Mouse (Mus musculus): Measurements from ENCODE around the gene Xylt1.

GRCm38 (mm10) chr7:117521369-117521768, 140.6 kb downstream of the Xylt1 start:
- TF ChIP-seq RAD21 (IDR thresholded peaks at IDR 0.05; ENCODE audit: low read depth, low read length) (no peak), MEF2A (IDR thresholded peaks at IDR 0.05; ENCODE audit: extremely low read depth, insufficient replicate concordance, low read depth, low read length, poor library complexity, severe bottlenecking) (no peak), MAX (IDR thresholded peaks at IDR 0.05; ENCODE audit: low read length) (no peak), POLR2A (IDR thresholded peaks at IDR 0.05; ENCODE audit: control insufficient read depth in 1 of 2, insufficient read depth in 1 of 2, low read depth in 1 of 2, low read length in 2 of 2, poor library complexity in 1 of 2) (no peak), NRF1 (IDR thresholded peaks at IDR 0.05; ENCODE audit: insufficient read depth, low read depth, low read length, poor library complexity, severe bottlenecking) (no peak), CTCF (IDR thresholded peaks at IDR 0.05 in 2 of 3, conservative IDR thresholded peaks at IDR 0.05 in 1 of 3; ENCODE audit: control insufficient read depth in 1 of 3, insufficient read depth in 1 of 3, low read depth in 2 of 3, low read length in 3 of 3, poor library complexity in 1 of 3, severe bottlenecking in 1 of 3) (no peak), RCOR1 (IDR thresholded peaks at IDR 0.05; ENCODE audit: low read depth, low read length) (no peak)

All from MEL (cell line).